ENCODE assay signal across 8 mouse cellular contexts in the genomic region with DNA sequence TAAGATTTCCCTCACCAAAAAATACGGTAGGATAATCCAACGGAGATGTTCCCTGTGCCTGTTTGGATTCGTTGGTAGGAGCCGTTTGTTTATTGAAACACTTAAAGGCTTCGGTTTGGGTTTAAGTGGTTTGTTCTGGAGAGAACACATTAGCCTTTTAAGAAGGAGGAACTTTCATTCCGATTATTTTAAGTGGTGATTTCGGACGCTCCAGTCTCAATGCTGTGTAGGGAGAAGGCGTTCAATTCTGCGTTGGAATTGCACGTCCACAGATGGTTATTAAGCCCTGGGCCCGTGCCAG. TPM values are rescaled to one million over a fixed set of nuclear protein-coding genes. Genes with fewer than 3 reads are reported as not detected.
A peak's percentile ranks its signal among the peaks of the same experiment; 100 is the strongest.
DNase-seq lines count a peak whose midpoint lies in the region; ATAC-seq and TF ChIP-seq lines count a peak whose summit lies in the region.

No protein-coding gene starts in this region.

- peaks cover 35% of the 10 kb centered on the region for H3K4me1 ChIP-seq in kidney, embryonic 15.5 days
- peaks cover 20% of the 10 kb centered on the region for H3K4me1 ChIP-seq in embryonic facial prominence, embryonic 13.5 days
- peaks cover 33% of the 10 kb centered on the region for H3K4me1 ChIP-seq in limb, embryonic 10.5 days

- H3K79me2 ChIP-seq in myocyte (ENCODE audit: control insufficient read depth, insufficient read depth), result no peaks in the 10 kb centered on the region

- peak overlapping the region; percentile 52; the same call in 1 of the 2 replicates for H3K9ac ChIP-seq in kidney, embryonic 15.5 days
- H3K9ac ChIP-seq in embryonic facial prominence, embryonic 13.5 days, result peak overlapping the region; percentile 68

- WGBS in kidney, embryonic 15.5 days, result 8% methylated on average over 12 of the region's 12 CpGs
- WGBS in embryonic facial prominence, embryonic 13.5 days, result 8% methylated on average over 12 of the region's 12 CpGs
- WGBS in limb, embryonic 10.5 days, result 17% methylated on average over 12 of the region's 12 CpGs

- ATAC-seq in kidney, embryonic 15.5 days (replicated peaks; ENCODE audit: low FRiP score), result no peak
- ATAC-seq in embryonic facial prominence, embryonic 13.5 days (ENCODE audit: insufficient number of reproducible peaks, insufficient read depth, low FRiP score, low TSS enrichment, low read depth), result no peak

- H3K4me3 ChIP-seq in kidney, embryonic 15.5 days (replicated peaks), result peak overlapping the region; percentile 64
- H3K4me3 ChIP-seq in embryonic facial prominence, embryonic 13.5 days, result peak overlapping the region; percentile 57
- H3K4me3 ChIP-seq in limb, embryonic 10.5 days, result peak overlapping the region; percentile 70
- peak overlapping the region; percentile 25 for H3K4me3 ChIP-seq in myocyte

- TF ChIP-seq POLR2A in myocyte (IDR thresholded peaks at IDR 0.05; ENCODE audit: insufficient read length, low read depth), result no peak

- no peak overlapping the region for H3ac ChIP-seq in myocyte (ENCODE audit: control insufficient read depth, insufficient read length)

- no peaks in the 10 kb centered on the region for H3K9me3 ChIP-seq in kidney, embryonic 15.5 days (replicated peaks)
- no peaks in the 10 kb centered on the region for H3K9me3 ChIP-seq in embryonic facial prominence, embryonic 13.5 days
- no peaks in the 10 kb centered on the region for H3K9me3 ChIP-seq in limb, embryonic 10.5 days (replicated peaks)

- peak overlapping the region; percentile 97 for H3K4me2 ChIP-seq in kidney, embryonic 15.5 days
- H3K4me2 ChIP-seq in embryonic facial prominence, embryonic 13.5 days, result peak overlapping the region; percentile 90
- H3K4me2 ChIP-seq in myocyte (ENCODE audit: low read depth), result peak overlapping the region; percentile 73

- no peaks in the 10 kb centered on the region for H3K36me3 ChIP-seq in kidney, embryonic 15.5 days
- no peaks in the 10 kb centered on the region for H3K36me3 ChIP-seq in embryonic facial prominence, embryonic 13.5 days
- H3K36me3 ChIP-seq in limb, embryonic 10.5 days, result no peaks in the 10 kb centered on the region
- no peaks in the 10 kb centered on the region for H3K36me3 ChIP-seq in myocyte (ENCODE audit: control insufficient read depth, insufficient read depth)

- no peak for DNase-seq in kidney, postnatal 14 days
- no peak for DNase-seq in limb, embryonic 10.5 days (ENCODE audit: low spot score)
- DNase-seq in layer of hippocampus, postnatal 25 days (ENCODE audit: extremely low spot score in 1 of 2, low spot score in 1 of 2), result no peak
- no peak for DNase-seq in cerebellum, adult 9-11 months
- no peak for DNase-seq in gastrocnemius, adult 8-10 months (ENCODE audit: low spot score in 2 of 2)

- H3K27ac ChIP-seq in kidney, embryonic 15.5 days, result no peak overlapping the region
- H3K27ac ChIP-seq in embryonic facial prominence, embryonic 13.5 days, result no peak overlapping the region
- H3K27ac ChIP-seq in limb, embryonic 10.5 days, result no peak overlapping the region

- peaks cover 49% of the 10 kb centered on the region for H3K27me3 ChIP-seq in kidney, embryonic 15.5 days
- H3K27me3 ChIP-seq in embryonic facial prominence, embryonic 13.5 days, result peaks cover 73% of the 10 kb centered on the region
- H3K27me3 ChIP-seq in limb, embryonic 10.5 days (ENCODE audit: low read depth, poor library complexity, severe bottlenecking), result peaks cover 77% of the 10 kb centered on the region
- no peaks in the 10 kb centered on the region for H3K27me3 ChIP-seq in myocyte (ENCODE audit: control insufficient read depth, insufficient read depth, insufficient read length)

TF ChIP-seq in myocyte, 11 proteins besides CTCF, POLR2A, EP300 and RAD21:
- TF ChIP-seq CEBPB (IDR thresholded peaks at IDR 0.05; ENCODE audit: insufficient read depth, poor library complexity, severe bottlenecking) (no peak), MAX (IDR thresholded peaks at IDR 0.05; ENCODE audit: low read depth) (no peak)

RNA-seq across cellular contexts. Expression of gene Tmod1, which starts 0.2 kb away (rescaled TPM):
- polyA plus RNA-seq in kidney, embryonic 15.5 days (2015; fragmentation: Nextera tagmentation; extraction: Ambion mirVana), result 8.2 TPM in 2 replicates
- polyA plus RNA-seq in embryonic facial prominence, embryonic 13.5 days (2015; fragmentation: Nextera tagmentation; extraction: Ambion mirVana), result 2.4 and 3.2 TPM in 2 replicates
- polyA plus RNA-seq in limb, embryonic 10.5 days (2016; fragmentation: Nextera tagmentation; extraction: Ambion mirVana), result 2.0 TPM in 2 replicates
- polyA plus RNA-seq in myocyte (2012; fragmentation: generic; extraction: Trizol), result 36.6 TPM
- total RNA-seq in layer of hippocampus, postnatal 25 days (2021), result 10 to 100 TPM; 20.7 to 20.9 TPM
- total RNA-seq in gastrocnemius, adult 8-10 months (2022), result 100 to 1,000 TPM; 175 to 195 (median 187) TPM
